10 mouse cellular contexts compared by ENCODE assay signal in genomic region chr15:78635231-78635630, GRCm38 (mm10). TPM values are rescaled to one million over a fixed set of nuclear protein-coding genes. Genes with fewer than 3 reads are reported as not detected.
DNase-seq lines count a peak whose midpoint lies in the region; ATAC-seq and TF ChIP-seq lines count a peak whose summit lies in the region.
"Had no signal": no experiment of that assay in that cellular context is flagged by ENCODE, and none has a peak within 500 bp of the region (broad histone marks: within the 10 kb centered on the region; RNA-seq: fewer than 3 reads in every experiment).

No protein-coding gene starts in this region.

- no peak overlapping the region for H3K9ac ChIP-seq in kidney, postnatal 0 days (ENCODE audit: low read depth, low read length)
- no peak overlapping the region for H3K9ac ChIP-seq in heart, embryonic 15.5 days
- H3K9ac ChIP-seq: limb, embryonic 12.5 days had no signal

- TF ChIP-seq CTCF in kidney, postnatal 0 days (IDR thresholded peaks at IDR 0.05; ENCODE audit: low read depth): no peak

- H3K27ac ChIP-seq in kidney, postnatal 0 days: no peak overlapping the region
- no peak overlapping the region for H3K27ac ChIP-seq in heart, embryonic 15.5 days
- H3K27ac ChIP-seq: limb, embryonic 12.5 days had no signal

- no peak for ATAC-seq in kidney, postnatal 0 days (replicated peaks; ENCODE audit: low FRiP score, low read depth)
- ATAC-seq in heart, embryonic 15.5 days (replicated peaks; ENCODE audit: insufficient number of reproducible peaks, insufficient read depth, low FRiP score, low read depth): 0 out of 2 replicates have a peak, but pooled peaks have one; percentile 16
- ATAC-seq in activated CD4-positive, CD25-positive, alpha-beta regulatory T cell, adult 4 months: no peak
- ATAC-seq: Patski had no signal

- H3K4me3 ChIP-seq in kidney, postnatal 0 days (replicated peaks; ENCODE audit: low read depth, low read length): no peak overlapping the region
- H3K4me3 ChIP-seq in heart, embryonic 15.5 days: no peak overlapping the region
- H3K4me3 ChIP-seq: limb, embryonic 12.5 days had no signal

- no peaks in the 10 kb centered on the region for H3K9me3 ChIP-seq in kidney, postnatal 0 days (replicated peaks; ENCODE audit: low read length)
- no peaks in the 10 kb centered on the region for H3K9me3 ChIP-seq in heart, embryonic 15.5 days (replicated peaks)
- H3K9me3 ChIP-seq: limb, embryonic 12.5 days had no signal

- H3K27me3 ChIP-seq in kidney, postnatal 0 days (ENCODE audit: insufficient read depth, low read length): no peaks in the 10 kb centered on the region
- H3K27me3 ChIP-seq in heart, embryonic 15.5 days: peaks cover 58% of the 10 kb centered on the region

- WGBS in kidney, postnatal 0 days: 11% methylated on average over 7 of the region's 7 CpGs
- WGBS in heart, embryonic 15.5 days: 45% methylated on average over 7 of the region's 7 CpGs

- no peaks in the 10 kb centered on the region for H3K4me1 ChIP-seq in kidney, postnatal 0 days (replicated peaks; ENCODE audit: insufficient read depth, low read length)
- no peaks in the 10 kb centered on the region for H3K4me1 ChIP-seq in heart, embryonic 15.5 days (replicated peaks)

- DNase-seq in kidney, postnatal 0 days (ENCODE audit: low spot score): peak; percentile 46
- DNase-seq in kidney, postnatal 36 days: no peak
- DNase-seq in urinary bladder, postnatal 14 days (ENCODE audit: low spot score): peak; percentile 44
- DNase-seq in urinary bladder, adult 18-20 months (ENCODE audit: low spot score in 2 of 2): no peak
- peak; percentile 69 for DNase-seq in testis, postnatal 14 days (ENCODE audit: low spot score)
- no peak for DNase-seq in retina, postnatal 1 day

- no peaks in the 10 kb centered on the region for H3K36me3 ChIP-seq in kidney, postnatal 0 days (ENCODE audit: insufficient read depth, low read length)
- no peaks in the 10 kb centered on the region for H3K36me3 ChIP-seq in heart, embryonic 15.5 days
- H3K36me3 ChIP-seq: limb, embryonic 12.5 days had no signal

- no peak overlapping the region for H3K4me2 ChIP-seq in kidney, postnatal 0 days (ENCODE audit: low read length)
- no peak overlapping the region for H3K4me2 ChIP-seq in heart, embryonic 15.5 days
- H3K4me2 ChIP-seq: limb, embryonic 12.5 days had no signal

RNA-seq across cellular contexts. Expression of gene Cyth4, which starts 38.4 kb away (rescaled TPM):
- 5.4 and 6.2 TPM in 2 replicates for polyA plus RNA-seq in kidney, postnatal 0 days (2015; fragmentation: Nextera tagmentation; extraction: Ambion mirVana)
- 5.5 and 11.7 TPM in 2 replicates for polyA plus RNA-seq in heart, embryonic 15.5 days (2015; fragmentation: Nextera tagmentation; extraction: Ambion mirVana)
- 100 to 1,000 TPM; 197 to 261 TPM for polyA plus RNA-seq in activated CD4-positive, CD25-positive, alpha-beta regulatory T cell, adult 4 months (2017; shearing (Covaris generic))

Comparison
In these comparisons a context has a peak if more than half of its experiments do, and no peak if none do; other contexts are left out.
1. DNase-seq: peak in kidney, postnatal 0 days (single experiment), urinary bladder, postnatal 14 days (single experiment) and testis, postnatal 14 days (single experiment); none in kidney, postnatal 36 days (0 of 2), urinary bladder, adult 18-20 months (0 of 2) and retina, postnatal 1 day (single experiment).
2. RNA of gene Cyth4, which starts 38.4 kb away (polyA plus RNA-seq): 197 to 261 TPM in activated CD4-positive, CD25-positive, alpha-beta regulatory T cell, adult 4 months; 5.5 to 11.7 TPM in heart, embryonic 15.5 days and 5.4 to 6.2 TPM in kidney, postnatal 0 days; every median in the first group is over 10 times any median in the second.